Mouse (Mus musculus) heart, postnatal 14 days (tissue): Measurements from ENCODE around the gene Naa15. TPM values are rescaled to one million over a fixed set of nuclear protein-coding genes. Genes with fewer than 3 reads are reported as not detected.

Source experiments
- DNase-seq, 2 experiments: peaks; one replicate each; pipeline ENCODE4 v3.0.0; 2021 to 2022
- intact Hi-C: fragments of 180-260 bp; cut with DNase I; formaldehyde crosslinking; loops from one replicate; pipeline ENCODE4 v1.15.1; 2025
- long read RNA-seq, 2 experiments: library from polyadenylated mRNA; stranded (forward); transcript quantifications; one replicate each; pipeline ENCODE4 v2.0.0; 2021
- total RNA-seq, 2 experiments: library from RNA; stranded (reverse); gene quantifications; 2 replicates each; pipeline ENCODE4 v1.2.3; 2021

Gene Naa15
- 10 to 100 TPM; 44.8 to 45.0 TPM for total RNA-seq
- long read RNA-seq, experiment 1, full-length matches to known transcripts, result 20 of 32 reads
- long read RNA-seq, experiment 1, partial matches to known transcripts, result 7 of 32 reads
- long read RNA-seq, experiment 1, other reads (novel, unspliced or antisense), result 5 of 32 reads
- long read RNA-seq, experiment 2, full-length matches to known transcripts, result 32 of 38 reads
- long read RNA-seq, experiment 2, partial matches to known transcripts, result 1 of 38 reads
- long read RNA-seq, experiment 2, other reads (novel, unspliced or antisense), result 5 of 38 reads

GRCm38 (mm10) chr3:51415098-51416072, at the start of gene Naa15:
Gene Naa15 (plus strand): TSS chr3:51415148.
- peak; percentile 97 to 98 for DNase-seq
- intact Hi-C loops, result no loop called here

- intact Hi-C loops, result loop anchor here (1.0 to 5.0 kb wide), 2 partner anchors 76 to 133 kb away; no protein-coding TSS in a partner anchor
- DNase-seq, result no peak
These were observed 49.4 kb upstream of the Naa15 start for GRCm38 (mm10) chr3:51365517-51365882.

GRCm38 (mm10) chr3:51366926-51367325, 48.0 kb upstream of the Naa15 start:
- intact Hi-C loops, result loop anchor here (5.0 kb wide), 1 partner anchor 135 kb away; no protein-coding TSS in a partner anchor
- no peak for DNase-seq

GRCm38 (mm10) chr3:51368011-51368410, 46.9 kb upstream of the Naa15 start:
- DNase-seq, result no peak
- intact Hi-C loops, result loop anchor here (5.0 kb wide), 1 partner anchor 136 kb away; no protein-coding TSS in a partner anchor

- DNase-seq, result no peak
- intact Hi-C loops, result no loop called here
These were observed 43.1 kb upstream of the Naa15 start for GRCm38 (mm10) chr3:51371826-51372225.

- DNase-seq, result no peak
- intact Hi-C loops, result no loop called here
These were observed 42.1 kb upstream of the Naa15 start for GRCm38 (mm10) chr3:51372883-51373282.

GRCm38 (mm10) chr3:51373544-51373943, 41.4 kb upstream of the Naa15 start:
- DNase-seq, result no peak
- intact Hi-C loops, result no loop called here

- intact Hi-C loops, result loop anchor here (1.0 to 5.0 kb wide), 2 partner anchors 22 to 37 kb away; no protein-coding TSS in a partner anchor
- DNase-seq, result peak; percentile 51 to 70
These were observed 39.4 kb upstream of the Naa15 start for GRCm38 (mm10) chr3:51375307-51376265.

GRCm38 (mm10) chr3:51377878-51378664, 36.9 kb upstream of the Naa15 start:
- no peak for DNase-seq
- intact Hi-C loops, result loop anchor here (5.0 kb wide), 1 partner anchor 34 kb away; no protein-coding TSS in a partner anchor

GRCm38 (mm10) chr3:51378665-51378946, 36.3 kb upstream of the Naa15 start:
- intact Hi-C loops, result loop anchor here (5.0 kb wide), 1 partner anchor 34 kb away; no protein-coding TSS in a partner anchor
- DNase-seq, result no peak

- no peak for DNase-seq
- intact Hi-C loops, result loop anchor here (5.0 kb wide), 1 partner anchor 32 kb away; no protein-coding TSS in a partner anchor
These were observed 34.9 kb upstream of the Naa15 start for GRCm38 (mm10) chr3:51379786-51380659.

- DNase-seq, result no peak
- intact Hi-C loops, result no loop called here
These were observed 34.3 kb upstream of the Naa15 start for GRCm38 (mm10) chr3:51380660-51381014.

GRCm38 (mm10) chr3:51383409-51383808, 31.5 kb upstream of the Naa15 start:
- intact Hi-C loops, result no loop called here
- DNase-seq, result no peak

GRCm38 (mm10) chr3:51386441-51387133, 28.4 kb upstream of the Naa15 start:
- intact Hi-C loops, result no loop called here
- peak; percentile 48 to 57 for DNase-seq

GRCm38 (mm10) chr3:51387134-51387451, 27.9 kb upstream of the Naa15 start:
- intact Hi-C loops, result no loop called here
- DNase-seq, result no peak

- DNase-seq, result no peak
- intact Hi-C loops, result no loop called here
These were observed 27.0 kb upstream of the Naa15 start for GRCm38 (mm10) chr3:51387868-51388381.

- intact Hi-C loops, result no loop called here
- no peak for DNase-seq
These were observed 26.0 kb upstream of the Naa15 start for GRCm38 (mm10) chr3:51388904-51389303.

- intact Hi-C loops, result no loop called here
- DNase-seq, result no peak
These were observed 23.9 kb upstream of the Naa15 start for GRCm38 (mm10) chr3:51391095-51391494.
